Mouse (Mus musculus) heart, embryonic 11.5 days (tissue): ENCODE data around the gene Lrrc66. TPM values are rescaled to one million over a fixed set of nuclear protein-coding genes. Genes with fewer than 3 reads are reported as not detected.

Experiments
- ATAC-seq: fragments of 200-750 bp; cut with Nextera tagmentation; replicated peaks from 2 replicates; pipeline ENCODE4 v1.8.0; 2017; ENCODE audit warnings: moderate library complexity; ENCODE audit not compliant: insufficient number of reproducible peaks, low FRiP score, low TSS enrichment
- H3K27ac ChIP-seq: fragments of 300-500 bp; sonication (generic); 2 replicates; pipeline ENCODE4 v1.5.1; 2014; ENCODE audit warnings: mild to moderate bottlenecking, low read depth, low read length
- H3K27me3 ChIP-seq: fragments of 300-500 bp; sonication (generic); 2 replicates; pipeline ENCODE4 v1.6.1; 2014; ENCODE audit warnings: mild to moderate bottlenecking, low read length, mixed read lengths; ENCODE audit not compliant: control insufficient read depth, insufficient read depth
- H3K36me3 ChIP-seq: fragments of 300-500 bp; sonication (generic); 2 replicates; pipeline ENCODE4 v1.6.1; 2014; ENCODE audit warnings: mild to moderate bottlenecking, low read length, moderate library complexity, mixed read lengths; ENCODE audit not compliant: control insufficient read depth, insufficient read depth
- H3K4me1 ChIP-seq: fragments of 300-500 bp; sonication (generic); 2 replicates; pipeline ENCODE4 v1.6.1; 2014; ENCODE audit warnings: low read length; ENCODE audit not compliant: control insufficient read depth, insufficient read depth
- H3K4me2 ChIP-seq: fragments of 300-500 bp; sonication (generic); 2 replicates; pipeline ENCODE4 v1.6.1; 2014; ENCODE audit warnings: mild to moderate bottlenecking, moderate library complexity
- H3K4me3 ChIP-seq: fragments of 300-500 bp; sonication (generic); 2 replicates; pipeline ENCODE4 v1.5.1; 2014; ENCODE audit warnings: low read depth, low read length
- H3K9ac ChIP-seq: fragments of 300-500 bp; sonication (generic); 2 replicates; pipeline ENCODE4 v1.6.1; 2014; ENCODE audit warnings: mild to moderate bottlenecking, low read depth, low read length, moderate library complexity
- H3K9me3 ChIP-seq: fragments of 300-500 bp; sonication (generic); replicated peaks from 2 replicates; pipeline ENCODE4 v1.6.1; 2016; ENCODE audit warnings: low read length; ENCODE audit not compliant: control insufficient read depth
- WGBS: fragments of 180-500 bp; shearing (Covaris S2); extraction: QIAGEN DNeasy Blood & Tissue Kit; methylation state at CpG from one replicate; pipeline ENCODE4 v1.1.7; 2014; ENCODE audit not compliant: insufficient replicate concordance; 5-methylcytosine and 5-hydroxymethylcytosine counted together
- polyA plus RNA-seq: library from polyadenylated mRNA; unstranded; fragments of >200 nt; fragmentation: Nextera tagmentation; extraction: Ambion mirVana; gene quantifications from 2 replicates; pipeline ENCODE4 v1.2.1, GENCODE M21; 2014

The Lrrc66 gene
- polyA plus RNA-seq, 1 experiment from 2014 or later: not detected

DNA sequence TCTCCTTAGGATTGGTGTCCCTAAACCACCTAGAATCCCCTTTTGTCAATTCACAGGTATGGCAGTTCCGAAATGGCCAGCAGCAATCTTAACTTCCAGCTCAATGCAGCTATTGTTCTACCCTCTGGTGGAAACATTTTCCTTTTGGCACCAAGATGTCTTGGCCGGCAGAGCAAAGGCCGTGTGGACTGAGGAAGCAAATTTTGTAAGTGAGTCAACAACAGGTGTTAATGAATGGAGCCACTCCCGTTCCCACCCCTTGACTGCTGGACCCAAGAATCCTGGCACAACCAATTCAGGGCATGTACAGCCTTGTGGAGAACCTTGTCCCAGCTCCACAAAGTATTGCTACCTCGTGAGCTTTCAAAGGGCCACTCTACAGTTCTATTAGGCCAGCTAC is 66.2 kb downstream of the Lrrc66 start:
- no peaks in the 10 kb centered on the region for H3K9me3 ChIP-seq
- no peaks in the 10 kb centered on the region for H3K27me3 ChIP-seq
- no peaks in the 10 kb centered on the region for H3K4me1 ChIP-seq
- H3K4me2 ChIP-seq: no peak overlapping the region
- ATAC-seq: no peak
- H3K9ac ChIP-seq: no peak overlapping the region
- no peaks in the 10 kb centered on the region for H3K36me3 ChIP-seq
- H3K27ac ChIP-seq: no peak overlapping the region
- 77% methylated on average over 5 of the region's 5 CpGs for WGBS
- no peak overlapping the region for H3K4me3 ChIP-seq

DNA sequence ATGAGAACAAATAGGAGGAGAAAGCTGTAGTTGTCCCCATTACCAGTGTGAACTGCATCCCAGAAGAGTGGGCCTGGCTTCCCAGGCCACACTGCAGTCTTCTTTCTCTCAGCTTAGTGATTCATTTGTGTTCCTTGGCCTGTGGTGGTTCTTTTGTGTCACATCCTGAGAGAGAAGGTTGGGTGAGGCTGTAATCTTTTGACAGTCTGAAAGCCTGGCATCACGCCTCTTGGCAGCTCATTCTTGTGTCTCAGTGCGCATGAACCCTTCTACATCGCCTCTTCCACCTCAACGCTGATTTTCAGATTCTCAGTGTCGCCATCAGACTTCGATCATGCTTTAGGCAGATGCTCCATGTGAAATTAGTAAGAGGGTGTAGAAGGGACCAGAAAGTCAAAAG is 68.3 kb downstream of the Lrrc66 start:
- no peak for ATAC-seq
- no peak overlapping the region for H3K4me2 ChIP-seq
- H3K9me3 ChIP-seq: no peaks in the 10 kb centered on the region
- H3K9ac ChIP-seq: no peak overlapping the region
- H3K4me3 ChIP-seq: no peak overlapping the region
- 89% methylated on average over 6 of the region's 6 CpGs for WGBS
- H3K4me1 ChIP-seq: no peaks in the 10 kb centered on the region
- no peak overlapping the region for H3K27ac ChIP-seq
- H3K36me3 ChIP-seq: no peaks in the 10 kb centered on the region
- no peaks in the 10 kb centered on the region for H3K27me3 ChIP-seq

DNA sequence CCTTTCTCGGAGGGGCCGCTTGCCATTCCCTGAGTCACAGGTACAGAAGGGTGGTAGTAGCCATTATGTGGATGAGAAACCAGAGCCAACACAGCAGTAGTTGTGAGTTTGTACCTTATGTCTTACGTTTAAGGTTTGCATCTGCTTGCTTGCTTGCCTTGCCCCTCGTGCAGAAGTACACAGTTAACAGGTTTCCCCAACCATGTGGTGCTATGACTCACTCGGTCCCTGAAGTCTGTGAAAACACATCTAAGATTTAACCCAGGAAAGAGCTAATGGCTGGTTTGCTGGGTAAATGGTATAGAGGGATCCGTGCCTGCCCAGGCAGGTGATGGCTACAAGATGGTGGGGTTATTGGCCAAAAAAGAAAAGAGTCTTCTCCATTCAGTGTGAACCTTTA is 73.6 kb downstream of the Lrrc66 start:
- ATAC-seq: no peak
- H3K9me3 ChIP-seq: no peaks in the 10 kb centered on the region
- H3K4me3 ChIP-seq: no peak overlapping the region
- no peak overlapping the region for H3K9ac ChIP-seq
- no peaks in the 10 kb centered on the region for H3K27me3 ChIP-seq
- no peak overlapping the region for H3K4me2 ChIP-seq
- 85% methylated on average over 6 of the region's 6 CpGs for WGBS
- 0 out of 2 replicates have a peak, but pooled peaks cover 4% of the 10 kb centered on the region for H3K36me3 ChIP-seq
- no peaks in the 10 kb centered on the region for H3K4me1 ChIP-seq
- no peak overlapping the region for H3K27ac ChIP-seq

DNA sequence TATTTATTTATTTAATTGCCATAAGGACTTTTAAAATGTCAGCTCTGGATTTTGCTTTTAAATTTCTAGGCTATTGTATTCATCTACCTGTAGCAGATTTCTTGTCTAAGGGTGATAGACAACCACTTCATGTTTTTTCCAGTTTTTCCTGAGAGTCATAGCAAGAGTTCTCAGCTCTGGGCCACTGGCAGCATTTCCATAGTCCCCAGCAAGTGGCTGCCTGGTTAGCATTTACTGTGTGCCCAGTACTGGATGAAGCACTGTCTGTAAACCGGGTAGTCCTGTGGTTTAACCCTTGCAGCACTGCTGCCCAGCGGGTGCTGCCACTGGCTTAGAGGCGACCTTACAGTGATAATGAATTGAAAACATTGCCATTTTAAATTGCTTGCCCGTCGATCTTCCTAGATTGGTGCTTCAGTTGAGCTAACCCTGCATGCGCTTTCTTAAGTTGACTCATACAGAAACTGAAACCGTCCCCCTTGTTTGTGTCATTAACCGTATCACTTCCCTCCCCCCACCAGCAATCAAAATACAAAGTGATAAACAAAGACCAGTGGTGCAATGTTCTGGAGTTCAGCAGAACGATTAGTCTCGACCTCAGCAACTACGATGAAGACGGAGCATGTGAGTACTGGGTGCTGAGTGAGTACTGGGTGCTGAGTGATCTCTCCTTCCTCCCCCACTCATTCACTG is 75.4 kb downstream of the Lrrc66 start:
- Histone ChIP-seq H3K9me3 (no peaks in the 10 kb centered on the region), H3K4me1 (no peaks in the 10 kb centered on the region), H3K4me2 (no peak overlapping the region), H3K27me3 (no peaks in the 10 kb centered on the region), H3K4me3 (no peak overlapping the region), H3K27ac (no peak overlapping the region), H3K9ac (0 out of 2 replicates have a peak overlapping the region, but pooled peaks have one; percentile 16), H3K36me3 (0 out of 2 replicates have a peak, but pooled peaks cover 4% of the 10 kb centered on the region)
- WGBS: 75% methylated on average over 12 of the region's 12 CpGs
- ATAC-seq: no peak

Other genes starting within 250 kb of the Lrrc66 start
- gene Cwh43, start 226.5 kb downstream of the Lrrc66 start, polyA plus RNA-seq: not detected in 2 replicates
- 22.2 and 22.6 TPM in 2 replicates for gene Dcun1d4, start 151.5 kb downstream of the Lrrc66 start, polyA plus RNA-seq
- 24.0 and 27.2 TPM in 2 replicates for gene Sgcb, start 15.3 kb upstream of the Lrrc66 start, polyA plus RNA-seq
- not detected in 2 replicates for gene Spata18, start 18.9 kb upstream of the Lrrc66 start, polyA plus RNA-seq